Mouse (Mus musculus): ENCODE measurements around the gene Kri1. TPM values are rescaled to one million over a fixed set of nuclear protein-coding genes. Genes with fewer than 3 reads are reported as not detected.
"Not testable (repeated sequence)": the region's sequence is repeated elsewhere in the genome, so short reads cannot be mapped to it uniquely, and the experiment has no call there.

Gene Kri1
- total RNA-seq, 2 experiments from 2014 or later, result 45.1 to 46.6 TPM

DNA sequence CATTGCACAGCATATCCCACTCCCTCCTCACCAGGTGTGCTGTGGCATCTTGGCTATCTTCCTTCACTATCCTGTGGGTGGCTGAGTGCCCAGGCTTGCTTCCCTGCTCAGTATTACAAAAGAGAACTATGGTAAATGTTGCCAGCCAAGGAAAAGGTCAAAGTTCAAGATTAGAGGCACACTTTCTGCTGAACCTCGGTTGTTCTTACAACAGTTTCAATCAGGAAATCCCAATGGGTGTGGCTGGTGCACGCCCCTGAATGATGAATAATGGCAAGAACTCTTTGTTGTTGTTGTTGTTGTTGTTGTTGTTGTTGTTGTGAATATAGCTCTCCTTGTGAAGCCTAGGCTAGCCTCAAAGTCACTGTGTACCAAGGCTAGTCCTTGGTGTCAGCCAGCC is 25.9 kb downstream of the Kri1 start:
- no peak for DNase-seq (ENCODE audit: low spot score in 2 of 2)
- H3K27ac ChIP-seq, result no peak overlapping the region
- no peak for TF ChIP-seq CTCF (conservative IDR thresholded peaks at IDR 0.05)
- H3K4me3 ChIP-seq, result no peak overlapping the region

DNA sequence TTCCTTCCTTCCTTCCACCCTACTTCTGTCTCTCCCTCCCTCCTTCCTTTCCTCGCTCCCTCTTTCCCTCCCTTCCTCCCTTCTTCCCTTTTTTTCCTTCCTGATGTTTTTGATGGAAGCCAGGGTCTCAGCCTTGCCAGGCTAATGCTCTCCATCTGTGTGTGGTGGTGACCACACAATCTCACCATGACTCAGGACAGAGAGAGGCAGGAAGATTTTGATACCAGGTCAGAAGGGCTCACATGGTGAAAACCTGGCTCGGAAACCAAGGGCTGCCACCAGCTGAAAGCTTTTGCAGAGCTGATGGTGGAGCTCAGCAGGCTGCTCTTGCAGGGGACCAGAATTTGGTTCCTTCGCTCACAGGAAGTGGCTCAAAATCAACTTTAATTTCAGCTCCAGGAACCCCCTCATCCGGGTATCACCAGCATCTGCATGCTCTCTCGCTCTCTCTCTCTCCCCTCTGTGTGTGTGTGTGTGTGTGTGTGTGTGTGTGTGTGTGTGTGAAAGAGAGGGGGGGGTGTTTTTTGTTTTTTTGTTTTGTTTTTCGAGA is 27.2 kb downstream of the Kri1 start:
- no peak overlapping the region for H3K4me3 ChIP-seq
- no peak for DNase-seq (ENCODE audit: low spot score in 2 of 2)
- no peak for TF ChIP-seq CTCF (conservative IDR thresholded peaks at IDR 0.05)
- H3K27ac ChIP-seq, result no peak overlapping the region

- not testable (repeated sequence) for H3K27ac ChIP-seq; DNase-seq (ENCODE audit: low spot score in 2 of 2); H3K4me3 ChIP-seq
Observed at GRCm38 (mm10) chr9:21256349-21256748, 31.4 kb downstream of the Kri1 start.

DNA sequence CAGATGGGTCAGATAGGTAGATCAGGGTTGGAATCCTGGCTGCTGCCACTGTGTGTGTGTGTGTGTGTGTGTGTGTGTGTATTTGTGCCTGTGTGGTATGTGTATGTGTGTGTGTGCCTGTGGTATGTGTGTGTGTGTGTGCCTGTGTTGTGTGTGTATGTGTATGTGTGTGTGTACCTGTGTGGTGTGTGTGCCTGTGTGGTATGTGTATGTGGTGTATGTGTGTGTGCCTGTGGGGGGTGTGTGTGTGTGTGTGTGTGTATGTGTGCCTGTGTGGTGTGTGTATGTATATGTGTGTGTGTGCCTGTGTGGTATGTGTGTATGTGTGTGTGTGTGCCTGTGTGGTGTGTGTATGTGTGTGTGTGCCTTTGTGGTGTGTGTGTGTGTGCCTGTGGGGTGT is 33.1 kb downstream of the Kri1 start:
- TF ChIP-seq CTCF (conservative IDR thresholded peaks at IDR 0.05), result no peak
- no peak for DNase-seq (ENCODE audit: low spot score in 2 of 2)
- Histone ChIP-seq H3K27ac (no peak overlapping the region), H3K4me3 (no peak overlapping the region)

- DNase-seq (ENCODE audit: low spot score in 2 of 2), result no peak
- no peak overlapping the region for H3K27ac ChIP-seq
- H3K4me3 ChIP-seq, result no peak overlapping the region
- TF ChIP-seq CTCF (conservative IDR thresholded peaks at IDR 0.05), result no peak
Observed at GRCm38 (mm10) chr9:21251116-21251735, 36.5 kb downstream of the Kri1 start.

DNA sequence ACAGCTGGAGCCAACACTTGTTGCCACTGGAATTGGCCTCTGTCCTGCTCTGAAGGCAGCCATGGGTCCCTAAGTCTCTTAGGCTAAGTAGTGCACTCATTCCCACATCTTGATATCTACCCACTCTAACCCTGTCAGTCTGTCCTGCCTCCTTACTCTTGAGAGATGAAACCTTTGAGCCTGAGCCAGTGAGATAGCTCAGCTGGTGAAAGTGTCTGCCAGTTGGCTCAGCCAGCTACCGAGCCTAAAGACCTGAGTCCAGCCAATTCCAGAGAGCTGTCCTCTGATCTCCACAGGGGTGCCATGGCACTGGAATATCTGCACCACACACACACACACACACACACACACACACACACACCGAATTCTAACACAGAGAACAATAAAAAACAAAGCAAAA is 37.3 kb downstream of the Kri1 start:
- no peak for DNase-seq (ENCODE audit: low spot score in 2 of 2)
- TF ChIP-seq CTCF (conservative IDR thresholded peaks at IDR 0.05), result no peak
- peak overlapping the region; percentile 28; the same call in 1 of the 2 replicates for H3K27ac ChIP-seq
- no peak overlapping the region for H3K4me3 ChIP-seq

- no peak for DNase-seq (ENCODE audit: low spot score in 2 of 2)
- H3K27ac ChIP-seq, result peak overlapping the region; percentile 82
- TF ChIP-seq CTCF (conservative IDR thresholded peaks at IDR 0.05), result no peak
- H3K4me3 ChIP-seq, result no peak overlapping the region
Observed at GRCm38 (mm10) chr9:21249629-21250508, 37.9 kb downstream of the Kri1 start.

GRCm38 (mm10) chr9:21248326-21248725 is 39.4 kb downstream of the Kri1 start, which contains the start of gene S1pr5:
S1pr5 (minus strand) TSS chr9:21248443.
- Histone ChIP-seq H3K4me3 (peak within 1 kb of the TSS; percentile 27; the same call in 1 of the 2 replicates), H3K27ac (peak within 1 kb of the TSS; percentile 82)
- peak in 1 of 2 experiments; percentile 25 for DNase-seq (ENCODE audit: low spot score in 2 of 2)
- TF ChIP-seq CTCF (conservative IDR thresholded peaks at IDR 0.05), result no peak

DNA sequence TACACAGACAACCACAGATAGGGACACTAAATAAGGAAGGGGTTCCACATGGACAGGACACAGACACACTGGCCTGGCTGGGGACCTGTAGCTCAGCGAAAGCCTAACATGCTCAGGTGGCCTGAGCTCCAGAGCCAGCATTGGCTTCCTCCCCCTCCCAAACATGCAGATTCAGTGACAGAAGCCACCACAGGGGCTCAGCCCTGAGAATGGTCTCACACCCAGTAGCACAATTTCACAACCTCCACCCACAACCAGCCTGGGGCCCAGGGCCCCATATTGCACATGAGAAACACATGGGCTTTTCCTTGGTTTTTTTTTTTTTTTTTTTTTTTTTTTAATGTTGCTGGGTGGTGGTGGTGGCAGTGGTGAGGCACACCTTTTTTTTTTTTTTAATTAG is 41.4 kb downstream of the Kri1 start:
- Histone ChIP-seq H3K4me3 (no peak overlapping the region), H3K27ac (no peak overlapping the region)
- DNase-seq (ENCODE audit: low spot score in 2 of 2), result no peak
- no peak for TF ChIP-seq CTCF (conservative IDR thresholded peaks at IDR 0.05)

- no peak for TF ChIP-seq CTCF (conservative IDR thresholded peaks at IDR 0.05)
- H3K4me3 ChIP-seq, result peak overlapping the region; percentile 57
- DNase-seq (ENCODE audit: low spot score in 2 of 2), result no peak
- peak overlapping the region; percentile 75; the same call in 1 of the 2 replicates for H3K27ac ChIP-seq
Observed at GRCm38 (mm10) chr9:21245113-21245487, 42.7 kb downstream of the Kri1 start.

DNA sequence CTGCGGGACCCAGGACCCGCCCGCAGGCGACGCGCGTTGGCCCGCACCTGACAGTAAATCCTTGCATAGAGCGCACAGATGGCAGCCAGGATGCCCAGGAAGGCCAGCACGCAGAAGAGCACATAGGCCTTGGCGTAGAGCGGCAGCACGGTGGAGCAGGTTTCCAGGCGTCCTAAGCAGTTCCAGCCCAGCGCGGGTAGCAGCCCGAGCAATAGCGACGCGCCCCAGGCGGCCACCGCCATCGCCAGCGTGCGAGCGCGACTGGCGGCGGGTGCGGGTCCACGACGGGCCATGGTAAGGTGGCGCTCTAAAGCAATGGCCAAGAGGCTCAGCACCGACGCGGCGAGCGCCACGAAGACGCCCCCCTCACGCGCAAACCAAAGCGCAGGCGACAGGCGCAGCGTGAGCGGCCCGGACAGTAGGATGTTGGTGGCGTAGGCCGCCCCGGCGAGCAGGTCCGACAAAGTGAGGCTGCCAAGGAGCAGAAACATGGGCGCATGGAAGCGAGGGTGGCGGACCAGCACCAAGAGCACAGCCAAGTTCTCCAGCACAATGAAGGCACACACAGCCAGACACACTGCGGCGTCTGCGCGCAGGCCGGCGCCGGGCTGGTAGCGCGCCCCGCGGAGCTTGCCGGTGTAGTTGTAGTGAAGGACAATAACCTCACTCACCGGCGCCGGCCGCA is 43.2 kb downstream of the Kri1 start:
- peak overlapping the region; percentile 57 for H3K4me3 ChIP-seq
- no peak for DNase-seq (ENCODE audit: low spot score in 2 of 2)
- no peak for TF ChIP-seq CTCF (conservative IDR thresholded peaks at IDR 0.05)
- H3K27ac ChIP-seq, result peak overlapping the region; percentile 75

DNA sequence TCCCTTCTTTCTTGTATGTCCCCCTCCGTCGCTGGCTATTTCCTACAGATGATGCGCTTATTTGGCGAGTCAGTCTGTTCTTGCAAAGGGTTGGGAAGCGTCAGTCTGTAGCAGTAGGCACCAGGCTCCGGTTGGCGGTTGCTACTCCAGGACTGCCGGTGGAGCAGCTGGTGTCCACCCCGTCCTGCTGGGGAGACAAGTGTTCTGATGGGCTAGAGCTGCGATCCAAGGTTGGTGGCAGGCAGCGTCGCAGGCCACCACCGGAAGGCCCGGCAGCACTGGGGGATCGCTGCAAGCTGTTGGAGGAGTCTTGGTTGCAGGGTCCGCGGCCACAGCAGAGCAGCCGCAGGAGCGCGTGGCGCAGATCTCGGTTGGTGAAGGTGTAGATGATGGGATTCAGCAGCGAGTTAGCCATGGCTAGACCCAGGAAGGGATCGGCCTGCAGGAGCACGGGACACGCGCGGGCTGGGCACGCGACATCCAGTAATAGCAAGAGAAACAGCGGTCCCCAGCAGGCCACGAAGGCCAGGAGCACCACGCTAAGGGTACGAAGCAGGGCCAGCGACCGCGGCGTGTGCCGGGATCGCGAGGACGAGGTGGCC is 43.8 kb downstream of the Kri1 start:
- Histone ChIP-seq H3K4me3 (peak overlapping the region; percentile 57), H3K27ac (peak overlapping the region; percentile 75)
- no peak for TF ChIP-seq CTCF (conservative IDR thresholded peaks at IDR 0.05)
- no peak for DNase-seq (ENCODE audit: low spot score in 2 of 2)

All from layer of hippocampus, adult 2 months (tissue).